Mouse (Mus musculus) C2C12 (cell line): ENCODE data around the gene Tcl1b2. TPM values are rescaled to one million over a fixed set of nuclear protein-coding genes. Genes with fewer than 3 reads are reported as not detected.

ENCODE experiments used
- H3K27me3 ChIP-seq: one replicate; pipeline ENCODE4 v1.6.1; 2011; ENCODE audit not compliant: control insufficient read depth, insufficient read depth, insufficient read length
- H3K36me3 ChIP-seq: one replicate; pipeline ENCODE4 v1.6.1; 2011; ENCODE audit not compliant: control insufficient read depth, insufficient read depth
- H3K4me3 ChIP-seq: one replicate; pipeline ENCODE4 v1.5.1; 2011; ENCODE audit warnings: mild to moderate bottlenecking, control low read depth; ENCODE audit not compliant: poor library complexity, insufficient read depth, severe bottlenecking
- H3K79me2 ChIP-seq: one replicate; pipeline ENCODE4 v1.6.1; 2011; ENCODE audit not compliant: control insufficient read depth, insufficient read depth
- H3K79me3 ChIP-seq: one replicate; pipeline ENCODE4 v1.6.1; 2011; ENCODE audit warnings: low read depth, control low read depth
- H3ac ChIP-seq: one replicate; pipeline ENCODE3; 2011; ENCODE audit warnings: low read depth; ENCODE audit not compliant: control insufficient read depth, insufficient read length
- CEBPB ChIP-seq: IDR thresholded peaks from one replicate; pipeline ENCODE4 v1.6.1; 2011; ENCODE audit warnings: low read depth, mild to moderate bottlenecking, control low read depth, moderate library complexity
- CTCF ChIP-seq: IDR thresholded peaks from one replicate; pipeline ENCODE4 v1.5.1; 2011; ENCODE audit not compliant: control insufficient read depth, insufficient read depth, insufficient read length
- FOSL1 ChIP-seq: IDR thresholded peaks from one replicate; pipeline ENCODE4 v1.8.0; 2011; ENCODE audit warnings: mild to moderate bottlenecking, low read length; ENCODE audit not compliant: poor library complexity, insufficient read depth, severe bottlenecking
- MAX ChIP-seq: IDR thresholded peaks from one replicate; pipeline ENCODE4 v1.6.1; 2011; ENCODE audit warnings: mild to moderate bottlenecking, control low read depth
- MYOD1 ChIP-seq: IDR thresholded peaks from one replicate; pipeline ENCODE4 v1.6.1; 2011; ENCODE audit warnings: low read depth; ENCODE audit not compliant: control insufficient read depth, insufficient read length
- MYOG ChIP-seq: IDR thresholded peaks from one replicate; pipeline ENCODE4 v1.6.1; 2011; ENCODE audit not compliant: control insufficient read depth, insufficient read length; ENCODE audit errors: extremely low read depth
- USF1 ChIP-seq: IDR thresholded peaks from one replicate; pipeline ENCODE4 v1.6.1; 2011; ENCODE audit warnings: low read depth, mild to moderate bottlenecking, control low read depth, moderate library complexity
- polyA plus RNA-seq: library from polyadenylated mRNA; unstranded; fragments of >200 nt; fragmentation: generic; extraction: Trizol; gene quantifications from one replicate; pipeline ENCODE4 v1.2.1, GENCODE M21; 2012; ENCODE audit warnings: missing spikeins

Gene Tcl1b2
- polyA plus RNA-seq, 1 experiment = not detected

- no peak for TF ChIP-seq MYOG
- no peaks in the 10 kb centered on the region for H3K79me3 ChIP-seq
Observed at GRCm38 (mm10) chr12:105109406-105109805, 36.4 kb upstream of the Tcl1b2 start.

GRCm38 (mm10) chr12:105109812-105110211 is 36.0 kb upstream of the Tcl1b2 start:
- Histone ChIP-seq H3ac (no peak overlapping the region), H3K79me2 (no peaks in the 10 kb centered on the region), H3K4me3 (no peak overlapping the region), H3K27me3 (peaks cover 18% of the 10 kb centered on the region), H3K79me3 (no peaks in the 10 kb centered on the region), H3K36me3 (no peaks in the 10 kb centered on the region)
- TF ChIP-seq MYOG (no peak), MAX (no peak), CEBPB (no peak), USF1 (no peak), MYOD1 (no peak), FOSL1 (no peak), CTCF (no peak)

More at GRCm38 (mm10) chr12:105109406-105109805, 36.4 kb upstream of the Tcl1b2 start:
- peaks cover 18% of the 10 kb centered on the region for H3K27me3 ChIP-seq
- H3K4me3 ChIP-seq = no peak overlapping the region
- H3K79me2 ChIP-seq = no peaks in the 10 kb centered on the region
- no peak overlapping the region for H3ac ChIP-seq
- no peaks in the 10 kb centered on the region for H3K36me3 ChIP-seq

- Histone ChIP-seq H3K79me3 (no peaks in the 10 kb centered on the region), H3K27me3 (peaks cover 18% of the 10 kb centered on the region), H3K36me3 (no peaks in the 10 kb centered on the region), H3ac (no peak overlapping the region), H3K4me3 (no peak overlapping the region), H3K79me2 (no peaks in the 10 kb centered on the region)
- TF ChIP-seq CEBPB (no peak), MYOD1 (no peak), FOSL1 (no peak), MYOG (no peak), MAX (no peak), CTCF (no peak), USF1 (no peak)
Observed at GRCm38 (mm10) chr12:105112321-105112988, 33.4 kb upstream of the Tcl1b2 start.

GRCm38 (mm10) chr12:105116648-105117047 is 29.2 kb upstream of the Tcl1b2 start:
- H3K79me2 ChIP-seq = no peaks in the 10 kb centered on the region
- H3K27me3 ChIP-seq = peaks cover 8% of the 10 kb centered on the region

GRCm38 (mm10) chr12:105125362-105125761 is 20.5 kb upstream of the Tcl1b2 start:
- no peak overlapping the region for H3ac ChIP-seq
- H3K79me3 ChIP-seq = no peaks in the 10 kb centered on the region
- no peak for TF ChIP-seq FOSL1
- no peak for TF ChIP-seq MYOD1
- TF ChIP-seq CTCF = no peak
- no peak for TF ChIP-seq CEBPB
- TF ChIP-seq USF1 = no peak
- no peak for TF ChIP-seq MAX
- no peak for TF ChIP-seq MYOG
- no peak overlapping the region for H3K4me3 ChIP-seq
- no peaks in the 10 kb centered on the region for H3K79me2 ChIP-seq
- no peaks in the 10 kb centered on the region for H3K27me3 ChIP-seq
- no peaks in the 10 kb centered on the region for H3K36me3 ChIP-seq

More at GRCm38 (mm10) chr12:105116648-105117047, 29.2 kb upstream of the Tcl1b2 start:
- TF ChIP-seq MYOD1 (no peak), CEBPB (no peak), FOSL1 (no peak), MAX (no peak), CTCF (no peak), USF1 (no peak), MYOG (no peak)
- no peak overlapping the region for H3ac ChIP-seq
- no peaks in the 10 kb centered on the region for H3K36me3 ChIP-seq
- H3K79me3 ChIP-seq = no peaks in the 10 kb centered on the region
- H3K4me3 ChIP-seq = no peak overlapping the region

- no peak overlapping the region for H3ac ChIP-seq
- no peaks in the 10 kb centered on the region for H3K79me3 ChIP-seq
- no peak overlapping the region for H3K4me3 ChIP-seq
- no peaks in the 10 kb centered on the region for H3K27me3 ChIP-seq
- no peaks in the 10 kb centered on the region for H3K36me3 ChIP-seq
- no peaks in the 10 kb centered on the region for H3K79me2 ChIP-seq
- TF ChIP-seq CEBPB (no peak), CTCF (no peak), MAX (no peak), USF1 (no peak), MYOG (no peak), MYOD1 (no peak), FOSL1 (no peak)
Observed at GRCm38 (mm10) chr12:105126516-105126915, 19.3 kb upstream of the Tcl1b2 start.
